Mouse (Mus musculus) liver, postnatal 0 days (tissue): ENCODE results near the gene Prn.

ENCODE experiments used
- CTCF ChIP-seq: sonication (generic); IDR thresholded peaks from 2 replicates; pipeline ENCODE4 v1.5.1; 2016; ENCODE audit warnings: antibody characterized with exemption, low read depth
- EP300 ChIP-seq: IDR thresholded peaks from 2 replicates; pipeline ENCODE4 v1.6.1; 2016; ENCODE audit warnings: antibody characterized with exemption, low read depth, mild to moderate bottlenecking

DNA sequence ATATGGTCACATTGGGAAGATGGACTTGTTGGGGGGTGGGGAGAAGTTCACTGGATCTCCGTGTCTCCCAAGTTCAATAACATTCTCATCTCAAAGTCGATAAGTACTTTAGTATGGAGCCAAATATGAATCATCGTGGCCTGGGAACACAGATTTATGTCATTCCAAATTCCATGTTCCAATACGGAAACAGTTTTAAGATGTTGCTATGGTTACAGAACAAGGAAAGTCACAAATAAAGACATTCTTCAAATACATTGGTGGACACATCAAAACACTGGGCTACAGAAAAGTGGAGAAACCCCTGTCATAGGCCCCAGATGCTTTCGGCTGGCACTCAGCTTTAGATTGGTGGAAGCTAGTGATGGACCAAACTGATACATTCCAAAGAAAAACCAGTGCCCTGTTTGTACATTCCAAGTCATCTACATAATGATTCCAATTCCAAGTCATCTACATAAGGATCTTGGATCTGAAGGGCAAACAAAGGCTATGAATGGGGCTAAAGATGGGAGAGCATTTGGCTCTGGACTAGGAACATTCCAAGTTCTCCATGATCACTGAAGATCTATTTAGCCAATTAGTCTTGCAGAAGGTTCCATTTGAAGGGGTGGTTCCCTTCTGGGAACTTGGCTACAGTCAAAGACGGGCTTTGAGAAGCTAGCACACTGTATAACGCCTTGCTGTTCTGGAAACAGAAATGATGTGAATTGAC, 33.0 kb upstream of the Prn start:
- TF ChIP-seq CTCF (no peak), EP300 (no peak)
